Mouse (Mus musculus) C2C12 (cell line): ENCODE measurements around the gene Kalrn.

Source experiments
- CTCF ChIP-seq: IDR thresholded peaks from one replicate; pipeline ENCODE4 v1.5.1; 2011; ENCODE audit not compliant: control insufficient read depth, insufficient read depth, insufficient read length
- FOSL1 ChIP-seq: IDR thresholded peaks from one replicate; pipeline ENCODE4 v1.8.0; 2011; ENCODE audit warnings: mild to moderate bottlenecking, low read length; ENCODE audit not compliant: poor library complexity, insufficient read depth, severe bottlenecking
- MAX ChIP-seq: IDR thresholded peaks from one replicate; pipeline ENCODE4 v1.6.1; 2011; ENCODE audit warnings: mild to moderate bottlenecking, control low read depth

DNA sequence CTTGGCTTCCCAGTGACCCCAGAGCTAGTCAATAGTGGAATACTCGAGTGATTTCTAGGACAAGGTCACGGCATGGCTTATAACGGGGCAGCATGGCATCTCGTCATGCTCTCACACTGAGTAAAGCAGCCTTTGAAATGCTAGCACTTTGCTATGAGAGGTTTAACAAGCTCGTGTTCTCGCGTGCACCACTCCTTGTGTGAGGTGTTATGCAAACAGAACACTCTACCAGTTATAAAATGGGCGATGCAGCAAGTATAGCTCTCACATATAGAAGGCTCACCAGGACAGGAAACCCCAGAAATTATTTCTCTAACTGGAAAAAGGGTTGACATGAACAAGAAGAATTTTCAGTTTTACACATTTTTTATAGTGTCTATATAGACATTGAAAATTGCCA lies 431.7 kb downstream of the Kalrn start:
- TF ChIP-seq CTCF (no peak), MAX (no peak), FOSL1 (no peak)
